ENCODE assay signal across 8 mouse cellular contexts in genomic region chr8:70905463-70905830, GRCm38 (mm10). TPM values are rescaled to one million over a fixed set of nuclear protein-coding genes. Genes with fewer than 3 reads are reported as not detected.
DNase-seq lines count a peak whose midpoint lies in the region; ATAC-seq and TF ChIP-seq lines count a peak whose summit lies in the region.

No protein-coding gene starts in this region.

- H3K79me2 ChIP-seq in myocyte (ENCODE audit: control insufficient read depth, insufficient read depth): peaks cover 32% of the 10 kb centered on the region

- H3K27ac ChIP-seq in kidney, postnatal 0 days: no peak overlapping the region
- no peak overlapping the region for H3K27ac ChIP-seq in embryonic facial prominence, embryonic 11.5 days (replicated peaks; ENCODE audit: low read depth, low read length)
- peak overlapping the region; percentile 96 for H3K27ac ChIP-seq in hindbrain, embryonic 16.5 days (ENCODE audit: low read depth, low read length)

- no peaks in the 10 kb centered on the region for H3K9me3 ChIP-seq in kidney, postnatal 0 days (replicated peaks; ENCODE audit: low read length)
- no peaks in the 10 kb centered on the region for H3K9me3 ChIP-seq in embryonic facial prominence, embryonic 11.5 days (replicated peaks; ENCODE audit: control insufficient read depth, low read length)
- H3K9me3 ChIP-seq in hindbrain, embryonic 16.5 days (ENCODE audit: control insufficient read depth, low read length): no peaks in the 10 kb centered on the region

- peak overlapping the region; percentile 85 for H3K9ac ChIP-seq in kidney, postnatal 0 days (ENCODE audit: low read depth, low read length)
- H3K9ac ChIP-seq in embryonic facial prominence, embryonic 11.5 days (replicated peaks; ENCODE audit: low read length): peak overlapping the region; percentile 89
- peak overlapping the region; percentile 98 for H3K9ac ChIP-seq in hindbrain, embryonic 16.5 days (ENCODE audit: low read depth, low read length)

- peak overlapping the region; percentile 96 for H3K4me2 ChIP-seq in kidney, postnatal 0 days (ENCODE audit: low read length)
- peak overlapping the region; percentile 38 for H3K4me2 ChIP-seq in embryonic facial prominence, embryonic 11.5 days (ENCODE audit: low read depth, low read length)
- H3K4me2 ChIP-seq in hindbrain, embryonic 16.5 days (ENCODE audit: low read length): peak overlapping the region; percentile 90
- peak overlapping the region; percentile 85 for H3K4me2 ChIP-seq in myocyte (ENCODE audit: low read depth)

- no peaks in the 10 kb centered on the region for H3K27me3 ChIP-seq in kidney, postnatal 0 days (ENCODE audit: insufficient read depth, low read length)
- no peaks in the 10 kb centered on the region for H3K27me3 ChIP-seq in embryonic facial prominence, embryonic 11.5 days (ENCODE audit: control insufficient read depth, insufficient read depth, low read length)
- H3K27me3 ChIP-seq in hindbrain, embryonic 16.5 days (replicated peaks; ENCODE audit: control insufficient read depth, insufficient read depth, low read length): peaks cover 2% of the 10 kb centered on the region; the same call in 1 of the 2 replicates
- no peaks in the 10 kb centered on the region for H3K27me3 ChIP-seq in myocyte (ENCODE audit: control insufficient read depth, insufficient read depth, insufficient read length)

- peaks cover 6% of the 10 kb centered on the region; the same call in 1 of the 2 replicates for H3K4me1 ChIP-seq in kidney, postnatal 0 days (replicated peaks; ENCODE audit: insufficient read depth, low read length)
- no peaks in the 10 kb centered on the region for H3K4me1 ChIP-seq in embryonic facial prominence, embryonic 11.5 days (ENCODE audit: control insufficient read depth, insufficient read depth, low read length)
- H3K4me1 ChIP-seq in hindbrain, embryonic 16.5 days (ENCODE audit: control insufficient read depth, insufficient read depth, low read depth, low read length): peaks cover 9% of the 10 kb centered on the region

- H3K36me3 ChIP-seq in kidney, postnatal 0 days (ENCODE audit: insufficient read depth, low read length): no peaks in the 10 kb centered on the region
- no peaks in the 10 kb centered on the region for H3K36me3 ChIP-seq in embryonic facial prominence, embryonic 11.5 days (replicated peaks; ENCODE audit: control insufficient read depth, insufficient read depth, low read depth, low read length)
- H3K36me3 ChIP-seq in hindbrain, embryonic 16.5 days (ENCODE audit: control insufficient read depth, insufficient read depth, low read length): no peaks in the 10 kb centered on the region
- H3K36me3 ChIP-seq in myocyte (ENCODE audit: control insufficient read depth, insufficient read depth): no peaks in the 10 kb centered on the region

- no peak for TF ChIP-seq POLR2A in myocyte (IDR thresholded peaks at IDR 0.05; ENCODE audit: insufficient read length, low read depth)

- TF ChIP-seq CTCF in kidney, postnatal 0 days (IDR thresholded peaks at IDR 0.05; ENCODE audit: low read depth): no peak

- WGBS in kidney, postnatal 0 days: 15% methylated on average over 8 of the region's 8 CpGs
- 21% methylated on average over 8 of the region's 8 CpGs for WGBS in embryonic facial prominence, embryonic 11.5 days
- 13% methylated on average over 8 of the region's 8 CpGs for WGBS in hindbrain, embryonic 16.5 days

- peak; percentile 18; the same call in 1 of the 2 replicates for ATAC-seq in kidney, postnatal 0 days (replicated peaks; ENCODE audit: low FRiP score, low read depth)
- ATAC-seq in embryonic facial prominence, embryonic 11.5 days (replicated peaks; ENCODE audit: insufficient number of reproducible peaks, low FRiP score, low TSS enrichment, low read depth): peak; percentile 36; the same call in 1 of the 2 replicates
- ATAC-seq in hindbrain, embryonic 16.5 days: peak; percentile 48

- peak overlapping the region; percentile 85 for H3ac ChIP-seq in myocyte (ENCODE audit: control insufficient read depth, insufficient read length)

- H3K4me3 ChIP-seq in kidney, postnatal 0 days (replicated peaks; ENCODE audit: low read depth, low read length): peak overlapping the region; percentile 66
- H3K4me3 ChIP-seq in embryonic facial prominence, embryonic 11.5 days (ENCODE audit: low read depth, low read length): peak overlapping the region; percentile 92
- H3K4me3 ChIP-seq in hindbrain, embryonic 16.5 days (ENCODE audit: low read length): peak overlapping the region; percentile 85
- H3K4me3 ChIP-seq in myocyte: peak overlapping the region; percentile 46

- no peak for DNase-seq in kidney, postnatal 0 days (ENCODE audit: low spot score)
- no peak for DNase-seq in kidney, postnatal 36 days
- DNase-seq in embryonic facial prominence, embryonic 11.5 days (ENCODE audit: low spot score): no peak
- no peak for DNase-seq in cerebellum, postnatal 4 days (ENCODE audit: low spot score in 2 of 2)
- DNase-seq in embryo, embryonic 11 days: no peak
- DNase-seq in retina, postnatal 1 day: no peak

TF ChIP-seq in myocyte, 11 proteins besides CTCF, POLR2A, EP300 and RAD21:
- TF ChIP-seq CEBPB (IDR thresholded peaks at IDR 0.05; ENCODE audit: insufficient read depth, poor library complexity, severe bottlenecking) (no peak), USF1 (IDR thresholded peaks at IDR 0.05; ENCODE audit: low read depth) (no peak), SRF (IDR thresholded peaks at IDR 0.05; ENCODE audit: control insufficient read depth, insufficient read length, low read depth) (no peak), MYOD1 (IDR thresholded peaks at IDR 0.05; ENCODE audit: control insufficient read depth in 1 of 3, insufficient read length in 2 of 3, low read depth in 2 of 3) (no peak), E2F4 (IDR thresholded peaks at IDR 0.05; ENCODE audit: insufficient read depth) (no peak), TCF12 (IDR thresholded peaks at IDR 0.05; ENCODE audit: insufficient read depth, poor library complexity, severe bottlenecking) (no peak), TCF3 (IDR thresholded peaks at IDR 0.05; ENCODE audit: insufficient read length, low read depth) (no peak), POLR2AphosphoS2 (IDR thresholded peaks at IDR 0.05; ENCODE audit: insufficient read length, low read depth) (no peak), MAX (IDR thresholded peaks at IDR 0.05; ENCODE audit: low read depth) (no peak), MYOG (IDR thresholded peaks at IDR 0.05; ENCODE audit: control insufficient read depth in 1 of 3, insufficient read depth in 1 of 3, insufficient read length in 2 of 3, low read depth in 2 of 3) (no peak), REST (IDR thresholded peaks at IDR 0.05; ENCODE audit: insufficient read depth, insufficient read length) (no peak)

RNA-seq across cellular contexts. Expression of gene Map1s, which starts 0.3 kb away (rescaled TPM):
- polyA plus RNA-seq in kidney, postnatal 0 days (2015; fragmentation: Nextera tagmentation; extraction: Ambion mirVana): 32.5 and 34.1 TPM in 2 replicates
- polyA plus RNA-seq in embryonic facial prominence, embryonic 11.5 days (2014; fragmentation: Nextera tagmentation; extraction: Ambion mirVana): 24.9 and 32.5 TPM in 2 replicates
- 57.8 and 71.4 TPM in 2 replicates for polyA plus RNA-seq in hindbrain, embryonic 16.5 days (2015; fragmentation: Nextera tagmentation; extraction: Ambion mirVana)
- polyA plus RNA-seq in myocyte (2012; fragmentation: generic; extraction: Trizol): 62.0 TPM

RNA-seq across cellular contexts. Expression of gene Rpl18a, which starts 8.2 kb away (rescaled TPM):
- 5,183 and 5,941 TPM in 2 replicates for polyA plus RNA-seq in kidney, postnatal 0 days (2015; fragmentation: Nextera tagmentation; extraction: Ambion mirVana)
- polyA plus RNA-seq in embryonic facial prominence, embryonic 11.5 days (2014; fragmentation: Nextera tagmentation; extraction: Ambion mirVana): 3,270 and 3,568 TPM in 2 replicates
- 1,821 and 2,018 TPM in 2 replicates for polyA plus RNA-seq in hindbrain, embryonic 16.5 days (2015; fragmentation: Nextera tagmentation; extraction: Ambion mirVana)
- 5,695 TPM for polyA plus RNA-seq in myocyte (2012; fragmentation: generic; extraction: Trizol)

RNA-seq across cellular contexts. Expression of gene Slc5a5, which starts 12.9 kb away (rescaled TPM):
- 0.09 and 0.11 TPM in 2 replicates for polyA plus RNA-seq in kidney, postnatal 0 days (2015; fragmentation: Nextera tagmentation; extraction: Ambion mirVana)
- polyA plus RNA-seq in embryonic facial prominence, embryonic 11.5 days (2014; fragmentation: Nextera tagmentation; extraction: Ambion mirVana): 0.27 and 0.43 TPM in 2 replicates
- polyA plus RNA-seq in hindbrain, embryonic 16.5 days (2015; fragmentation: Nextera tagmentation; extraction: Ambion mirVana): 2.4 and 3.1 TPM in 2 replicates
- polyA plus RNA-seq in myocyte (2012; fragmentation: generic; extraction: Trizol): 3.0 TPM

RNA-seq across cellular contexts. Expression of gene Ccdc124, which starts 31.7 kb away (rescaled TPM):
- 87.2 and 90.3 TPM in 2 replicates for polyA plus RNA-seq in kidney, postnatal 0 days (2015; fragmentation: Nextera tagmentation; extraction: Ambion mirVana)
- 149 and 150 TPM in 2 replicates for polyA plus RNA-seq in embryonic facial prominence, embryonic 11.5 days (2014; fragmentation: Nextera tagmentation; extraction: Ambion mirVana)
- polyA plus RNA-seq in hindbrain, embryonic 16.5 days (2015; fragmentation: Nextera tagmentation; extraction: Ambion mirVana): 168 and 190 TPM in 2 replicates
- 141 TPM for polyA plus RNA-seq in myocyte (2012; fragmentation: generic; extraction: Trizol)

RNA-seq across cellular contexts. Expression of gene Kcnn1, which starts 42.4 kb away (rescaled TPM):
- 4.2 and 5.5 TPM in 2 replicates for polyA plus RNA-seq in kidney, postnatal 0 days (2015; fragmentation: Nextera tagmentation; extraction: Ambion mirVana)
- polyA plus RNA-seq in embryonic facial prominence, embryonic 11.5 days (2014; fragmentation: Nextera tagmentation; extraction: Ambion mirVana): 2.9 and 4.0 TPM in 2 replicates
- 16.3 and 18.5 TPM in 2 replicates for polyA plus RNA-seq in hindbrain, embryonic 16.5 days (2015; fragmentation: Nextera tagmentation; extraction: Ambion mirVana)
- 11.9 TPM for polyA plus RNA-seq in myocyte (2012; fragmentation: generic; extraction: Trizol)

Comparison
In these comparisons a context has a peak if more than half of its experiments do, and no peak if none do; other contexts are left out.
1. H3K4me2 ChIP-seq: peak in every context shown above with its lines; median percentile 96 in kidney, postnatal 0 days; 90 in hindbrain, embryonic 16.5 days; 85 in myocyte; 38 in embryonic facial prominence, embryonic 11.5 days.